Mouse (Mus musculus) embryonic facial prominence, embryonic 12.5 days (tissue): ENCODE measurements around the gene Acacb. TPM values are rescaled to one million over a fixed set of nuclear protein-coding genes. Genes with fewer than 3 reads are reported as not detected.
A peak's percentile ranks its signal among the peaks of the same experiment; 100 is the strongest.

Experiments used
- ATAC-seq: fragments of 200-750 bp; cut with Nextera tagmentation; 2 replicates; pipeline ENCODE4 v1.8.0; 2017; ENCODE audit not compliant: insufficient number of reproducible peaks, insufficient read depth, low FRiP score, low TSS enrichment
- H3K27ac ChIP-seq: fragments of 300-500 bp; sonication (generic); 2 replicates; pipeline ENCODE4 v1.5.1; 2016; ENCODE audit warnings: mild to moderate bottlenecking
- H3K27me3 ChIP-seq: fragments of 300-500 bp; sonication (generic); 2 replicates; pipeline ENCODE4 v1.6.1; 2016; ENCODE audit warnings: mild to moderate bottlenecking, moderate library complexity
- H3K36me3 ChIP-seq: fragments of 300-500 bp; sonication (generic); 2 replicates; pipeline ENCODE4 v1.6.1; 2016; ENCODE audit warnings: mild to moderate bottlenecking
- H3K4me1 ChIP-seq: fragments of 300-500 bp; sonication (generic); 2 replicates; pipeline ENCODE4 v1.6.1; 2016
- H3K4me2 ChIP-seq: fragments of 300-500 bp; sonication (generic); replicated peaks from 2 replicates; pipeline ENCODE4 v1.6.1; 2016; ENCODE audit warnings: mild to moderate bottlenecking, moderate library complexity
- H3K4me3 ChIP-seq: fragments of 300-500 bp; sonication (generic); 2 replicates; pipeline ENCODE4 v1.5.1; 2016; ENCODE audit warnings: mild to moderate bottlenecking
- H3K9ac ChIP-seq: fragments of 300-500 bp; sonication (generic); 2 replicates; pipeline ENCODE4 v1.6.1; 2016; ENCODE audit warnings: mild to moderate bottlenecking, moderate library complexity
- H3K9me3 ChIP-seq: fragments of 300-500 bp; sonication (generic); 2 replicates; pipeline ENCODE4 v1.6.1; 2016; ENCODE audit warnings: mild to moderate bottlenecking, moderate library complexity
- WGBS: fragments of 180-500 bp; shearing (Covaris S2); methylation state at CpG from one replicate; pipeline ENCODE4 v1.1.7; 2016; 5-methylcytosine and 5-hydroxymethylcytosine counted together
- polyA plus RNA-seq: library from polyadenylated mRNA; unstranded; fragments of >200 nt; fragmentation: Nextera tagmentation; extraction: Ambion mirVana; gene quantifications from 2 replicates; pipeline ENCODE4 v1.2.1, GENCODE M21; 2016

Acacb gene
- polyA plus RNA-seq, 1 experiment from 2014 or later: 6.3 TPM

DNA sequence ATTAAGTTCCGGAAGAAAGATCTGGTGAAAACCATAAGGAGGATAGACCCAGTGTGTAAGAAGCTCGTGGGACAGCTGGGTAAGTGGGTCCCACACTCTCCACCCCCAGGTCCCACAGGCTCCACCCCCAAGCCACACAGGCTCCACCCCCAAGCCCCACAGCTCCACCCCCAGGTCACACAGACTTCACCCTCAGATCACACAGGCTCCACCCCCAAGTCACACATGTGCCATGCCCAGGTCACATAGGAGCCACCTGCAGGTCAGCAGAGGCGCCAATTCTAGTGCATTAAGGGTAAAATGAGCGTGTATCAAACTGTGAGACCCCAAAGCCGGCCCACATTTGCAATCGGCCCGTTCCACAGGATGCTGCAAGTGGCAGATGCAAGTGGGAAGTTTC, 100.1 kb downstream of the Acacb start:
- Histone ChIP-seq H3K4me2 (no peak overlapping the region), H3K36me3 (no peaks in the 10 kb centered on the region), H3K9ac (no peak overlapping the region), H3K27ac (no peak overlapping the region), H3K4me3 (no peak overlapping the region), H3K4me1 (peaks cover 8% of the 10 kb centered on the region; the same call in 1 of the 2 replicates), H3K27me3 (no peaks in the 10 kb centered on the region), H3K9me3 (no peaks in the 10 kb centered on the region)
- 73% methylated on average over 7 of the region's 7 CpGs for WGBS
- no peak for ATAC-seq

GRCm38 (mm10) chr5:114248174-114248589, 101.8 kb downstream of the Acacb start:
- peak overlapping the region; percentile 35 for H3K4me2 ChIP-seq
- no peaks in the 10 kb centered on the region for H3K36me3 ChIP-seq
- ATAC-seq: peak; percentile 11; the same call in 1 of the 2 replicates
- H3K9ac ChIP-seq: 0 out of 2 replicates have a peak overlapping the region, but pooled peaks have one; percentile 4
- no peaks in the 10 kb centered on the region for H3K27me3 ChIP-seq
- no peak overlapping the region for H3K4me3 ChIP-seq
- H3K4me1 ChIP-seq: peaks cover 8% of the 10 kb centered on the region; the same call in 1 of the 2 replicates
- 10% methylated on average over 14 of the region's 14 CpGs for WGBS
- no peaks in the 10 kb centered on the region for H3K9me3 ChIP-seq
- H3K27ac ChIP-seq: no peak overlapping the region

DNA sequence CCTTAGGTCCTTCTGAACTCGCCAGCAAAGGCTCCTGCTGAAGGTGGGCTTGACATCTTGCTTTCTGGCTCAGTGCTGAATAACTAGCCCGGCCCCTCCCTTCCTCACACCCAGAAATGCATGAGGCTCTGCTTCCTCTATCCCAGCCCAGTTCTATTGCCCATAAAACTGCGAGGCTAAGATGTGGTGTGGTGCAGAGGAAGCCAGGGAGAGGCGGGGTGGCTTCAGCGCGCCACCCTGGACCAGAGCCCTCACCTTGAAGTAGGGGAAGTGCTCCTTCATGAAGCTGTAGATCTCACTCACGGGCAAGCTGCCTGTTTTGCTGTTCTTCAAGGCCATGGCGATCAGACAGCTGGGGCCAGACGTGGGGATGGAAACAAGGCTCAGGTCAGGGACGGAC, 113.2 kb downstream of the Acacb start:
- Histone ChIP-seq H3K27ac (no peak overlapping the region), H3K9ac (no peak overlapping the region), H3K36me3 (no peaks in the 10 kb centered on the region), H3K9me3 (no peaks in the 10 kb centered on the region), H3K27me3 (no peaks in the 10 kb centered on the region), H3K4me3 (no peak overlapping the region), H3K4me2 (no peak overlapping the region), H3K4me1 (no peaks in the 10 kb centered on the region)
- WGBS: 74% methylated on average over 10 of the region's 10 CpGs
- ATAC-seq: no peak

DNA sequence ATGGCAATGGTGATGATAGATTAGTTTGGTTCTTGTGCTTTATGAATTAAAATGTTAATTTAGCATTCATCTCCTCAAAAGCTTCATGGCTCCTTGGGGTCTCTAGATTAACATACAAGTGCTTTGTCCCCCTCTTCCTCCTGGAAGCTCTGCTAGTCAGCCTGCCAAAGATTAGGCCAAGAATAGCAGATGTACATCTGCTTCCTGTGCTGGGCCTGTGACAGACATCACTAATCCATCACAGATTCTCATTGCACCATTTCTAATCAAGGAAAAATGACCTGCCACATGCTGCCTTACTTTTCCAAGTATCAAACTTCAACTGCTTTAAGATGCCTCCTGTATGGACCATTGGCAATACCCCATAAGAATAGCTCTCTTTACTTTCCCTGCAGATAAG, 115.2 kb downstream of the Acacb start:
- Histone ChIP-seq H3K9ac (no peak overlapping the region), H3K4me2 (no peak overlapping the region), H3K27me3 (no peaks in the 10 kb centered on the region), H3K27ac (no peak overlapping the region), H3K9me3 (no peaks in the 10 kb centered on the region), H3K4me1 (no peaks in the 10 kb centered on the region), H3K36me3 (no peaks in the 10 kb centered on the region), H3K4me3 (no peak overlapping the region)
- ATAC-seq: no peak

DNA sequence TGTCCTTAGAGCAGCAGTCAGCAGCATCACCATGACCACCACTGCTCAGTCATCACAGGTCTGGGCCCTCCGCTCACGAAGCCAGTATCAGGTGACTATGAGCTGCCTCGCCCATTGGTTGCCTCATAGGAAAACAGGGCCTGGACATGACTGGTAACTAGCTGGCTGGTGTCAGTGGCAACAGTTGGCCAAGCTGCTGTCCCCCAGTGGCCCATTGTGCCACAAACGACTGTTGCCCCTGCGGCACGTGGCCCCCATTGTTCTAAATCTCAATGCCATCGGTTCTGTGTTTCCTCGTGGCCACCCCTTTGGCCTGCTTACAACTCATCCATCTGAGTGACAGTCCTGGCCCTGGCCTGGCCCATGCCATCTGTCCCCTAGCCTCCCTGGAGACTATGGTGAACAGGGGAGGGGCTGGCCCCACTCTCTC, 117.7 kb downstream of the Acacb start:
- Histone ChIP-seq H3K36me3 (no peaks in the 10 kb centered on the region), H3K9ac (no peak overlapping the region), H3K27me3 (no peaks in the 10 kb centered on the region), H3K9me3 (no peaks in the 10 kb centered on the region), H3K4me2 (no peak overlapping the region), H3K4me1 (no peaks in the 10 kb centered on the region), H3K4me3 (no peak overlapping the region), H3K27ac (no peak overlapping the region)
- WGBS: 82% methylated on average over 8 of the region's 8 CpGs
- ATAC-seq: no peak

DNA sequence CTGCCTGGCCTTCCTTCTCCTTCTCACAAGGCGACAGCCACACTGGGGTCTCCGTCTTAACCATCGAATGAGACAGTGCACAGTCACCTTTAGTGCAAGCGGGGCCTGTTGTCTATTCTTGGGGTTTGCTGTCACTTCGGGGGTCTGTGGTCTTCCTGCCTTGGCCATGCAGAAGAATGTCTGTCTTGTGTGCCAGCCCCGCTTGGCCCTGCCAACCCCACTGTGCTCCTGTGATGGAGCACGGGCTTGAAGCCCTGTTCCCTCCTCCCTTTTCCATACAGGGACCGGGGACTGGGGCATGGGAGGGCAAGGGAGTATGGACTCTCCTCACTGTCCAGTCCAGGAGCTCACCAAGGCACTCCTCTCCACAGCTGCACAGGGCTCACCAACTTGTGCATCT, 118.5 kb downstream of the Acacb start:
- Histone ChIP-seq H3K4me3 (no peak overlapping the region), H3K27ac (no peak overlapping the region), H3K36me3 (no peaks in the 10 kb centered on the region), H3K27me3 (peaks cover 6% of the 10 kb centered on the region), H3K9ac (no peak overlapping the region), H3K9me3 (no peaks in the 10 kb centered on the region), H3K4me2 (no peak overlapping the region), H3K4me1 (no peaks in the 10 kb centered on the region)
- ATAC-seq: no peak
- WGBS: 87% methylated on average over 8 of the region's 8 CpGs

GRCm38 (mm10) chr5:114268646-114269045, 122.3 kb downstream of the Acacb start:
- no peak overlapping the region for H3K27ac ChIP-seq
- no peaks in the 10 kb centered on the region for H3K36me3 ChIP-seq
- H3K27me3 ChIP-seq: peaks cover 40% of the 10 kb centered on the region
- peaks cover 5% of the 10 kb centered on the region for H3K4me1 ChIP-seq
- no peak overlapping the region for H3K4me3 ChIP-seq
- ATAC-seq: no peak
- WGBS: 36% methylated on average over 7 of the region's 7 CpGs
- H3K9ac ChIP-seq: no peak overlapping the region
- H3K9me3 ChIP-seq: no peaks in the 10 kb centered on the region
- H3K4me2 ChIP-seq: no peak overlapping the region

DNA sequence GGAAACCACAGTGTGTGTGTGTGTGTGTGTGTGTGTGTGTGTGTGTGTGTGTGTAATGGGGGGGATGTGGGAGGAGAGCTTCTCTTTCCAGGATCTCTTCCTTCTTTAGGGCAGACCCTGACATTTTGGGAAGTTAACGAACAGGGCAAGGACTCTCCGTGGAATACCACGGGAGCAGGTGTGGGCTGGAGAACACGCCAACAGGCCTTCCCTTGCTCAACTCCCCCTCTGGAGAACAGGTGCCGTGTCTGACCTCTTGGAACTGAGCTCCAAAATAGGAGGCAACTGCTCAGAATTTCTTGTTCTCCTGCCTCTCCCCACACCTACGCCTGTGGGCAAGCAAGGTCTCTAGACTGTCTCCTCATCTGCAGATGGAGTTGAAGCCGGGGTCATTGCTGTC, 123.2 kb downstream of the Acacb start:
- peaks cover 49% of the 10 kb centered on the region for H3K27me3 ChIP-seq
- H3K4me3 ChIP-seq: no peak overlapping the region
- no peaks in the 10 kb centered on the region for H3K9me3 ChIP-seq
- peaks cover 13% of the 10 kb centered on the region for H3K4me1 ChIP-seq
- H3K9ac ChIP-seq: no peak overlapping the region
- WGBS: 76% methylated on average over 7 of the region's 7 CpGs
- H3K4me2 ChIP-seq: no peak overlapping the region
- ATAC-seq: no peak
- H3K27ac ChIP-seq: no peak overlapping the region
- no peaks in the 10 kb centered on the region for H3K36me3 ChIP-seq

DNA sequence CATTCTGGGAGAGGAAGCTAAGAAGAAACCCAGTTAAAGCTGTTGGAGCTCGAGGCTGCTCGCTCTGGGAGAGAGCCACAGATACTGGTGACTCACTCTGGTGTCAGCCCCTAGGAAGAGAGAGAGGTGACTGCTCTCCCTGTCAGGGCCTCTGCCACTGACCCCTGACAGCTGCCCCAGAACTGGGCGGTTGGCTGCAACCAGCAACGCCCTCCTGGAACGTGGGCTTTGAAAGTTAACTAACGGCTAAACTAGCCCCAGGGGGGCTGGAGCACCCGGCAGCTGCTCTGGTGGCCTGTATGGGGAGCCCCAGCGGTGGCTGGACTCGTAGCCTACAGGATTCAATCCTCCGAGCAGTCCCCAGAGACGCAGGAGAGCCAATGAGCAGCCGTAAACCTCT, 123.6 kb downstream of the Acacb start:
- Histone ChIP-seq H3K27ac (no peak overlapping the region), H3K4me2 (no peak overlapping the region), H3K9ac (no peak overlapping the region), H3K4me1 (peaks cover 14% of the 10 kb centered on the region), H3K27me3 (peaks cover 54% of the 10 kb centered on the region), H3K9me3 (no peaks in the 10 kb centered on the region), H3K36me3 (no peaks in the 10 kb centered on the region), H3K4me3 (no peak overlapping the region)
- 19% methylated on average over 12 of the region's 12 CpGs for WGBS
- ATAC-seq: no peak

DNA sequence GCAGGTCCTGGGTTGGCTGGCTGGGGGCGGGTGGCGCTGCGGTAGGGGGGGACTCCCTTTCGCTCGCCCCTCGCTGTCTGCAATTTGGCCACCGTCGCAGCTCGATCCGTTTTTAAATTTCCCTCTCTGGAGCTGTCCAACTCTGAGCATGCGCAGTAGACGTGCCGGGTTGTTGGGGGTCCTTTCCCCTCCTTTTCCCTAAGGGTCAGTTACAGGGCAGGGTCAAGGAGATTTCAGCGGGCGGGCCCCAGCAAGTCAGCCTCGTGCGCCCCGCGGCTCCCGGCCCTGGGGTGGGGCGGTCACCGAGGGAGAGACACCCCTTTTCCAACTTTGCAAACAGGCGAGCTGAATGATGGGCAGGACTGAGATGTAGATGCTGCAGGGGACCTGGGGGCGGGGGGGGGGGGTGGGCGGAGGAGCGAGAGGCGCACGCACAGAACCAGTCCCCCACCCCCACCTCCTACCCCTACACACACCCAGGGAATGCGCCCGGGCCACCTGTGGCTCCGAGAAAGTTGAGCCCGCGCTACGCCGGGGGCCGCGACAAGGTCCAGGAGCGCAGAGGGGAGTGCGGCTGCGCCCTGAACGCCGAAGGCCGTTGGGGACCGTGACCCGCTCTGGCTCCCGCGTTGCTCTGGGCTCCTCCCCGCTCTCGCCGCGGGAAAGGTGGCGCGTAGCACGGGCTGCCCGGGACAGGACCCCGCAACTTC, 127.5 kb downstream of the Acacb start, which contains the start of gene Foxn4:
Gene Foxn4, minus strand, starts transcription at position 115 of the 710 bp plus-strand sequence.
- ATAC-seq: peak; percentile 61; the same call in 1 of the 2 replicates

DNA sequence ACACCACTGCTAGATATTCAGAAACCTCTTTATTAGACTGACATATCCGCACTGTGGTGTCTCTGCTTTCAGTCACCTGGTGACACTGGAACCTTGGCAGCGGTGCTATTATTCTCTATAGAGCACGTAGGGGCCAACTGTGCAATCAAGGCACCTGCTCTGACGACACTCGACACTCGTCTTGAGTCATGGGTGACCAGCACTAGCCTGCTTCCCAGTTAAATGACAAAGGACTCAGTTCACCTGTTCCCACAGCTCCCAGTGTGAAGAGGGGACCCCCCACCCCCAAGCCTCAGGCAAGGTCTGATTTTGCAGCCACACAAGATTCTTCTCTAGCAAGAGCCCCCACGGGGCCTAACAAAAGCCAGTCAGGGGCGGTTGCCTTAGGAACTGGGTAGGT, 129.0 kb downstream of the Acacb start:
- Histone ChIP-seq H3K36me3 (no peaks in the 10 kb centered on the region), H3K4me3 (no peak overlapping the region), H3K4me2 (no peak overlapping the region), H3K27ac (no peak overlapping the region), H3K4me1 (peaks cover 17% of the 10 kb centered on the region), H3K9me3 (no peaks in the 10 kb centered on the region), H3K9ac (no peak overlapping the region), H3K27me3 (peaks cover 75% of the 10 kb centered on the region)
- 11% methylated on average over 8 of the region's 8 CpGs for WGBS
- ATAC-seq: no peak; the same call in 1 of the 2 replicates

More for the DNA sequence above, 127.5 kb downstream of the Acacb start, which contains the start of gene Foxn4:
- Histone ChIP-seq H3K4me3 (peak within 1 kb of the TSS; percentile 45), H3K27ac (no peak within 1 kb of the TSS), H3K36me3 (no peaks in the 10 kb centered on the region), H3K4me2 (peak within 1 kb of the TSS; percentile 84), H3K27me3 (peaks cover 85% of the 10 kb centered on the region), H3K4me1 (peaks cover 14% of the 10 kb centered on the region), H3K9ac (peak within 1 kb of the TSS; percentile 33), H3K9me3 (no peaks in the 10 kb centered on the region)
- WGBS: under 1% methylated on average over 55 of the region's 56 CpGs

- no peak overlapping the region for H3K9ac ChIP-seq
- no peak overlapping the region for H3K4me2 ChIP-seq
- 20% methylated on average over 16 of the region's 16 CpGs for WGBS
- no peaks in the 10 kb centered on the region for H3K36me3 ChIP-seq
- H3K27ac ChIP-seq: no peak overlapping the region
- ATAC-seq: no peak
- no peak overlapping the region for H3K4me3 ChIP-seq
- peaks cover 17% of the 10 kb centered on the region for H3K4me1 ChIP-seq
- no peaks in the 10 kb centered on the region for H3K9me3 ChIP-seq
- H3K27me3 ChIP-seq: peaks cover 70% of the 10 kb centered on the region
These were observed 129.7 kb downstream of the Acacb start for GRCm38 (mm10) chr5:114275991-114276390.
